Mouse (Mus musculus): Measurements from ENCODE around the gene Kazn. TPM values are rescaled to one million over a fixed set of nuclear protein-coding genes. Genes with fewer than 3 reads are reported as not detected.

Kazn gene
- total RNA-seq, 2 experiments from 2014 or later = 40.3 to 52.8 TPM

DNA sequence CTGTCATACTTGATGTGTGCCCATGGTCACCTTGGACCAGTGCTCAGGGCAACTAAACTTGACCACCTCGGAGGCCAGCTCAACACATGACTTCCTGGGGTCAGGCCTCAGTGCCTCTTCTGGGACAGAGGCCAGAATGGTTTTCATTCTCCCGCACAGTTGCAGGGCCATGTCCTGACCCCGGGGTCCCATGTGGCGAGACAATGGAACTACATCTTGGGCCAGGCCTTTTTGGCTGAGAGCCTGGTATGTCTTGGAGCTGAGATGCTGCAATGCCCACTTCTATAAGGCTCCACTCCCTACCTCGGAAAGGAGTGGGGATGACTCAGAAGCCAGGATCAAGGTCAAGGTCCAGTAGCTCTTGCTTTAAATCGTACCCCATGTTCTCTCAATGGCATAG lies 42.6 kb downstream of the Kazn start:
- DNase-seq (ENCODE audit: low spot score in 2 of 2) = no peak

DNA sequence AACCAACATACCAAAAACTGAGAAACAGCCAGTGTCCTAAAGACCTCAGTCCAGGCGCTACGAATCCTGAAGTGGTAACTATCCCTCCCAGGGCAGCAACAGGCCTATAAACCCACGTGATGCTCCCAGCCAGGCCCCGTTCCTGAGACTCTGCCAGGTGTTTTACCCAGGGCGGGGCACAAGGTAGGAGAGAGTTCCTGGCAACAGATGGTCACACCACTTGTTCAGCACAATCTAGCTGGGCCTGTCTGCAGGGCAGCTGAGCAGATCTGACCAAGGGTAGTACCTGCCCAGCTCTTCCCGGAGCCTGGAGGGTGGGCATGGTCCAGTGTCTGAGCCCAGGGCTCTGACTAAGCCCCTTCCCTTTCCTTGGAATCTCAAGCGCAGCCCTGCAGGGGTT lies 45.4 kb downstream of the Kazn start:
- DNase-seq (ENCODE audit: low spot score in 2 of 2) = no peak

DNA sequence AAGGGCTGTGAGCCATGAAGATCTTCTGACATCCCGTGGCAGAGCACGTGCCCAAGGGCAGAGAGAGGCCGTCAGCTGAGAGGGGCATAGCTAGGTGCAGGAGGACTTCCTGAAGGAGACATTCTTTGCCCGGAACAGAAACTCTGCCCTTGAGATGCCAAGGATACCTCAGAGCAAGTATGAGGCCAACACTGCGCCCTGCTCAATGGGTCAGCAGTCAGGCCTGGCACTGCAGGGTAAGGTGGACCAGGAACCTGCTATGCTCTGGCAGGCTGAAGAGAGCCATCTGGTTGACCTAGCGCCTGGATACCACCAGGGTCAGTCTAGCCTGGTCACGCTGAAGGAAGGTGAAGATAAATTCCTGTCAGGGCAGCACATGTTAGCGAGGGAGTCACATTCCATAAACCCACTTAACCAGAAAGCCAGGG lies 46.0 kb downstream of the Kazn start:
- DNase-seq (ENCODE audit: low spot score in 2 of 2) = no peak

DNA sequence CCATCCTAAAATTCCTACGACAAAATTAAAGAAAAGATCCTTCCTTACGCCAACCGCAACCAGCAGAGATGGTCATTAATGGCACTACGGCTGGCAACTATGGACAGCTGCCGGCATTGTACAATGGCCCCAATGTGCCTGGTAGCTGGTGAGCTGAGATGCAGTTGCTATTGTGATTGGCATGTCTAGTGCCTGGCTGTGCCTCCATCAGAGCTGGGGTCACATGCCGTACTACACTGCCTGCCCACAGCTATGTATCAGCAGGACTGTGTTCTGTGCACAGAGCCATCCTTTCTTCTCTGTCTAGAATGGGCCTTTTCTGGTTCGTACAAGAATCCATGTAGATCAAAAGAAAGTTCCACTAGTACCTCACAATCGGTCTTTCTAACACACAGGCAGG lies 49.2 kb downstream of the Kazn start:
- no peak for DNase-seq (ENCODE audit: low spot score in 2 of 2)

DNA sequence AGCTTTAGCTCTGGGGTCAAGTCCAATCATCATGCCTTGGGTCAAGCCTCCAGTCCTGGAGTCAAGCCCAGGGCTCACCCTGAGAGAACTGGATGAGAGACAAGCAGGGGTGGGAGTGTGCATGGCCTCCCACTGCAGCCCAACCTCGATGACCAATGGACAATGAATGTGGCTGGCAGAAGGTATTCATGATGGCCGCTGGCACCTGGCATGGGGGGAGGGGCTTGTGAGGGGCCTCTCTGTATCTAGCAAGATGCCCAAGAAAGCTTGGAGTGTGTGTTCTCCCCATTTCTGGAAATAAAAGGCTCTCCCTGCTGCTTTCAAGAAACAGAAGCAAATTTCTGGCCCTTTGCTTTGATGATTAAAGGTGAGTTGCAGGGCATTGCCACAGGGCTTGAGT lies 50.7 kb downstream of the Kazn start:
- DNase-seq (ENCODE audit: low spot score in 2 of 2) = no peak

DNA sequence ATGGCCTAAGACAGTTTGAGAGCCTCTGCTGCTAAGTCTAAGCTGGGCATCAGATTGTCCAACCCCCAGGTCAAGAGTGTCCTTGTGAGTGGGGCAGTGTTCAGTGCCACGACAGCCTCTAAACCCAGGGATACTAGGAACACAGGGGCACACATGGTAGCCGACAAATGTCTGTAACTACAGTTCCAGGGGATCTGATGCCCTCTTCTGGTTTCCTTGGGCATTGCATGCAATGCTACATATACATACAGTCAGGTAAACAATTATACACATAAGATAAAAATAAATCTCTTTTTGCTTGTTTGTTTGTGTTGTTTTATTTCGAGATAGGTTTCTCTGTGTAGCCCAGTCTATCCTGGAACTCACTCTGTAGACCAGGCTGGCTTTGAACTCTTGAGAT lies 53.0 kb downstream of the Kazn start:
- no peak for DNase-seq (ENCODE audit: low spot score in 2 of 2)

DNA sequence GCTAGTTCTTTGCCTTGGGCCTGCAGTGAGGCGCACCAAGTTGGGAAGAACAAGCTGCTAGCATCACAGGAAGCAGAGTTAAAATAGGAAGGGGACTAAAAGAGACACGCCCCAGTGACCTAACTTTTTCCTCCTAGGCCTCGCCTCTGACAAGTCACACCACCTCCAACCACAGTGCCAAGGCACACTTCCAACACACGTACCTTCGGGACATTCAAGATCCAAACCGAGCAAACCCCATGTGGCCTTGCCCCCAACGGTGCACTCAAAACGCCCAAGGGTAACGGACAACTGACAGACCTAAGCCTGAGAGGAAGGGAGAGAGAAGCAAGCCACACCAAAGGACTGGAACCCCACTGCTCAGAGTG lies 53.7 kb downstream of the Kazn start:
- DNase-seq (ENCODE audit: low spot score in 2 of 2) = no peak

DNA sequence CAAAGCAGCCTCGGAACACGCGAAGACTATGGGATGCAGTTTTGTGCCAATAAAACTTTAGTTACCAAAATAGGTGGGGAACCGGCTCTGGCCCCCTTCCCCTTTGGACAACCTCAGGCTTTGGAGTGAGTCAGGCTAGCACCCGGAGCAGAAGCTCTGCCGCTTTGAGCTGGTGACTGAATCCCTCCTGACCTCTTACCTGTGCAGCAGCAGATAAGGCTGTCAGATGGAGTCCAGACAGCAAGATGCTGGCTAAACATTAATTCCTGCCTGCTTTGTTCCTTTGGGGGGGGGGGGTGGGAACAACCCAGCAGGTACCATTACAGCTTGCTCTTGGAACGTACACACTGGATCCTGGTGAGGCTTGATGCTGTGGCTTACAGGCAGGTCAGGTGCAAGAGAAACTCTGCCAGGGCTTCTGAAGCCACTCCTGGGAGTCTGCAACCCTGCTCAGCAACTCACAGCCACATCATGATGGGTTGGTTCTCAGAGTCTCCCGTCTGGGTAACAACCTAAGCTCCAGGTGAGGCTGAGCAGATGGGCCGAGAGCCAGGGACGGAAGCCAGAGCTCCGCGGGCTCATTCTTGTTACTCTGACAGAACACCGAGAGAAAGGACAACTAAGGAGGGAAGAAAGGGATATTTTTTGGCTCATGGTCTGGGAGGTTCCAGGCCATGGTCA lies 54.2 kb downstream of the Kazn start:
- DNase-seq (ENCODE audit: low spot score in 2 of 2) = no peak

DNA sequence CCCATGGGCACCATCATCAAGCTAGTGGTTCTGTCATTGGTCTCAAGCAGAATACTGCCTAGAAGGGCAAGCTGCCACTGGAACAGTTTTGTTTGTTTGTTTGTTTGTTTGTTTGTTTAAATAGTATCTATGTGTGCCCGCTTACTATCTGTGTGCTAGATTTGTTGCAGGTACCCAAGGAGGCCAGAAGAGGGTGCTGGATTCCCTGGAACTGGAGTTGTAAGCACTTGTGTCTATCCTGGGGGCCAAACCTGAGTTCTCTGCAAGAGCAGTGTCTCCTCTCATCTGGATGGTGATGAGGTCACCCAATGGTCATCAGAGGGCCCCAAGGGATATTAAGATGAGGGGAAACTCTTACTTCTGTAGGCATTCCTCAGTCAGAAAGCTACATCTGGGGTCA lies 55.6 kb downstream of the Kazn start:
- DNase-seq (ENCODE audit: low spot score in 2 of 2) = no peak

DNA sequence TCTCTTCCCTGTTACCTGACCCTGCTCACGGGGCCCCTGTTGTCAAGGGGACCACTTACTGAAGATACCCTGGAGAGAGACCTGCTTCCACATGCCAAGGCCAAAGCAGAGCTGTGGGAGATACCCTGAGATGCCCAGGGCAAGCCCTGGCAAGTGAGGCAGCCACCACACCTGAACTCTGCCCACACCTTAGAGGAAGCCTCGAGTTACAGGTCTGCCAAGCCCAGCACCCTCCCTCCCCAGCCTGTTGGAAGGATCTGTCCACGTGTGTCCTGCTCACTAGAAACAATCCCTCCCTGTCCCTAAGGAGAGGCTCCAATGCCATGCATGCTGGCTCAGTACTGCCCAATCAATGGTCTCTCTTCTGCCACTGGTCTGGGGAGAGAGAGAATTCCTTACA lies 56.2 kb downstream of the Kazn start:
- no peak for DNase-seq (ENCODE audit: low spot score in 2 of 2)

DNA sequence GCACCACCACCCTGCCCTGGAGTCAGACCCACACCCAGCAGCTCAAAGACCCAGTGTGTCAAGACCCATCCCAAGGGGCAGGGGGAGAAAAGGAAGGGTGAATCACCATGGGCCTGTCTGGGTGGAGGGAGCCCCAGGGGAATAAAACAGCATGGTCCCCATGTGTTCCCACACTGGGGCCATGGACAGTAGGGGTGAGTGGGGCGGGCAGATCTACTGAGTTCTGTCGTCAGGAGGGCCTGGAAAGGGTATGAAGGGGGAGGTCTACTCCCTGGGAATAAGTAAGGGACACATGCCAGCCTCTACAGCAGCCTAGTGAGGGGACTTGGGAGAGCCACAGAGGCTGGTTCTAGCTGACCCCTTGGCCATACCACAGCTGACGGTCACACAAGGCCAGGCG lies 57.6 kb downstream of the Kazn start:
- no peak for DNase-seq (ENCODE audit: low spot score in 2 of 2)

DNA sequence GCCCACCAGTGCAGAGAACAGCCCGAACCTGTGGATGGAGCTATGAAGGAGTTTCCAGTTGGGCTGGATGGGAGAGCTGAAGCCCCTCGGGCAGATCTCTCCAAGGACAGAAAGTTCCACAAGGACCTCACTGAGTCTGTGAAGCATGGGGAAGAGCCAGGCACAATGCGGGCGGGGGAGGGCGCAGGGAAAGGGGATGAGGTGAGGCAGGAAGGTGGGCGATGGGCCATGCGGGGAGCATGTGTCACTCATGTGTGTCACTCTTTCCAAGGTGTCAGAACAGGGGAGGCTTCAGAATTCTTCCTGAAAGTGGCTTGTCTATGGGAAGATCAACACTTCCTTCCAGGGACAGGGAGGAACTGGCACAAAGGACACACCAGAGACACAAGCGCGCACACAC lies 58.3 kb downstream of the Kazn start:
- no peak for DNase-seq (ENCODE audit: low spot score in 2 of 2)

DNA sequence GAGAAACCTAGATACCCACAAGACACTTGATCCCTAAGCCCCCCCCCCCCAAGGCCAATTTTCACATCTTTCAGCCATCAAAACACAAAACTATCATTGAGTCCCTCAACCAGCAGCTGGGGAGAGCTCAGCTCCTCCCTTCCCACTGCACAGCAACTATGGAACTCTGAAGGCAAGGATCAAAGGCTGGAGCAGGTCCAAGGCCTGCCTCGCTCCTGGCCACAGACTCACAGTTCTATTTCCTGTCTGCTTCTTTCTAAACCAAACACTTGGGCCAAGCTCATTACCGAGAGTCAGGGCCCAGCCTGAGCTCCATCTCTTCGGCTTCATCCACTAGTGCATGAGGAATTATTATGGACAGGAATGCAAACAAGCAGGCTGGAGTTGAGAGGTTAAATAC lies 58.9 kb downstream of the Kazn start:
- peak; percentile 66 to 74 for DNase-seq (ENCODE audit: low spot score in 2 of 2)

DNA sequence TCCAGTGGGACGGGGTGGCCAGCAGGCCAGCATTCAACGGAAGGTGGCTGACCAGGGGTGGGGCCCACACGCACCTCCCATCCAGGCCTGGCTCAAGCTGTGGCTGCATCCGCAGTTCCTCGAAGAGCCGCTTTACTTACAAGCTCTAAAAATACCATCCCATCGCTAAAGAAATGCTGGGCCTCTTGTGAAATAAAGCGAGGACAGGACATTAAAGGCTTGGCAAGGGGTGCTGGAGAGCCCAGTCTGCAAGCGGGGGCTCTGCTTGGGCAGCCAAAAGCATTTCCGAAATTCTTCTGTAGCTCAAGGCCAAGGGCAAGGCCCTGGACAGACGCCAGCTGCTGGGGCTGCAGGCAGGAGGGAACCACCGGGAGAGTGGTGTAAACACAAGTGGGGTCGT lies 59.7 kb downstream of the Kazn start:
- DNase-seq (ENCODE audit: low spot score in 2 of 2) = peak; percentile 55 to 64

DNA sequence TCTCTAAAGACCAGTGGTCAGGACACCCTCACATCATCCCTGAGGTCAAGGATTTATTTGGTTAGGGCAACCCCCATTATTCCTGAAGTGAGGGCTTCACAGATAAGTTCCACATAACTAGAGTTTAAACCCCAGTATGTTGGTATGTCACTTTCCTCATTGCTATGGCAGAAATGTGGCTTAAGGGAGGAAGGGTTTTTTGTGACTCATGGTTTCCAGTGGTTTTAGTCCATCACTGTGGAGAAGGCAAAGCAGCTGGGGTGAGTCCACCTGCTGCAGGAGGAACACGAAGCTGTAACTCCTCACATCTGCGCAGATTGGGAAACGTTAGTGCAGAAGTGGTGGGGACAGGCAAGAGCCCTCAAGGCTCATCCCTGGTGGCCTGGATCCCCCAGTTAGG lies 62.5 kb downstream of the Kazn start:
- no peak for DNase-seq (ENCODE audit: low spot score in 2 of 2)

DNA sequence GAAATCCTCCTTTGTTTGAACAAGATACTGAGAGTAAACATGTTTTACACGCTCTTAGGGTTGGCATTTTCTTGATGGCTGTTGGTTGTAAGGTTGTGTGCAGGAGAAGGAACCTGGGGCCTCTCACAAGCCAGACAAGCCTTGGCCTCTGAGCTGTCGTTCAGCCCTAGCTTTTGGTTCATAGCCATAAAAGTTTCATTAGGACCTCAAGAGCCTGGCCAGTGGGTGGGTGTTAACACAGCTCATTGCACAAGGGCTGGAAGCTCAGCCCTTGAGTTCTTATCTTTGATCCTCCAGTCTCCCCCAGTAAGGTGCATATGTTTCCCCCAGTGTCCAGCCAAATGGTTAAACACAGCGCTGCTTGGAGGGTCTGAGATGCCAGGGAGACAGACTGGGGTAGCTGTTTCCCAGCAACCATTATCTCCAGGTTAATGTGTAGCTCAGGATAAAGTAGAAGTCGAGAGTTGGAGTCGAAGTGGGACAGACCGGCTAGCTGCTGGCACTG lies 65.2 kb downstream of the Kazn start:
- no peak for DNase-seq (ENCODE audit: low spot score in 2 of 2)

DNA sequence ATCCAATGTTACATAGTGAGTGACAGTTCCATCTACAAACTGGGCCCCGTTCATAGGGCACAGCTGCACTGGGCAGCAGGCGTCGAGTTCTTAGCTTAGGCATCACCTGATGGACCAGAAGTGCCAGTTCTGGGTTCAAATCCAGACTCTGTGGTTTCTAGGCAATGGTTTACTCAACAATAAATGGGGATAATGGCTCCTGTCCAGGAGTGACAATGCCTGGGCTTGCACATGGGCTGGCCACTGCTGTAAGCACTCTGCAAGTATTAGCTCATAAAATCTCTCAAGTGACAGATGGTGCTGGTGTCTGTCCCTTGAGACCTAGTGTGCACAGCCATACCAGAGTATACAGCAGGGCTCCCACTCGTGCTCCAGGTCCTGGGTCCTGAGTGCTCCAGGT lies 66.3 kb downstream of the Kazn start:
- no peak for DNase-seq (ENCODE audit: low spot score in 2 of 2)

DNA sequence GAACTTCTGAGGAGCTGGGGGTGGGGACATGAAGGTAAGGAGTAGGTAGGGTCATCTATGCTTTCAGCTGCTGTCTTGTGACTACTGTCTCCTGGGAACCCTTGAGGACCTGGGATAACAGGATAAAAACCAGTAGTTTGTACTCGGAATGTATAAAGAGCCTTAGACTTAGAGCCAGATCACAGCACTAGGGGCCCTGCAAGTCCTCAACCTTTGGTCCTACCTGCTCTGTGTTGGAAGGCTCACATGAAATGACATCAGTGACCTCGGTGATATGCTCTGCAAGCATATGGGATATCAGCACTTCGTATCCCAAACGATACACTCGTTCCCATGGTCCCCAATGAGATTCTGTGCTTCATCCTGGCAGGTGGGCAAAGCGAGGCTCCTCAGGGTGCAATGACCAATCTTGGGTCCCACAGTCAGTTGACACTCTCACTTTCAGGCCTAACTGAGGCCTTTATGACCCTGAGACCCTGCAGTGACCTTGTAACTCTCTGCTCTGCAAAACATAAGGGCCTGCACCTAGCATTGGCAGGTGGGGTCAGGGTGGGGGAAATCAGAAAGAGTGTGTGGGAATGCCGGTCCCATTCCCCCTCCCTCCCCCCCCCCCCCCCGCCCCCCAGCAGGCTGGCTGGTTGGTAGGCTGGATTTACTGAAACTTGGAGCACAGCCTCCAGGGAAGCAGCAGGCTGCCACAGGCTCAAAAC lies 67.3 kb downstream of the Kazn start:
- no peak for DNase-seq (ENCODE audit: low spot score in 2 of 2)

DNA sequence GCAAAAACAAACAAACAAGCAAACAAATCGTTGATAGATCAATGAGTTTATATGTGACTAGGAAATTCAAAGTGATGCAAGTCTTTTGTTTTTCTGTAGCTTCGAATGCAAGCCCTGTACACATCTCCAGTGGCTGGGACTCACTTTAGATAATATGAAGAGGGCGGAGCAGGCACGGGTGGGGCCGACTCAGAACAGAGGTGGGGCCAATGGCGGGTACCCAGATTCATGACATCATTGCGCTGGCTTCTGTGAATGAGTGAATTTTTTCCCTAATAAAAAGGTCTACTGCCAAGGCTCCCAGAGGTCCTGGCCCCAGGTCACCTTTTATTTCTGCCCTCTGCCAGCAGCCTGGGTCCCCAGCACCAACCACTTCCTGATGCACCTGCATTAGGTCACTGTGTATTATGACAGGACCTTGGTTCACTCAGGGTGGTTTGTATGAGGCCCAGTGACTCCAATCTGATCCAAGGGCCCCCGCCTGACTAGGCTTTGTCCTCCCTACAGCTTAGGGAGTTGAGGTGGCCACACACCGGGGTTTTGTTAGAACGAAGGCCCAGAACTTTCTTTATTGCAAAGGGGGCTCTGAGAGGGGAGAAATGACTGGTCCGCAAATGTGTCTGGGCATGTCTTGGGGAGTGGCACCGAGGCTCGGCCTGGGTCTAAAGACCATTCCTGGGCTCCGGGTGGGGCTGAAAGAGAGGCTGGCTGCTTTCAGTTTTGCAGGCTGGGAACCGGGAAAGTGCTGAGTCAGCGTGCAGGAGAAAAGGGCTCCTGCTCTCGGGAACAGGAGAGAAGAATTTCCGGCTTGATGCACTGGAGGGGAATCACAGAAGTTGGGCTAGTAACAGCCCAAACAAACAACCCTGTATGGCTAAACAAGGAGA lies 68.1 kb downstream of the Kazn start:
- DNase-seq (ENCODE audit: low spot score in 2 of 2) = no peak

DNA sequence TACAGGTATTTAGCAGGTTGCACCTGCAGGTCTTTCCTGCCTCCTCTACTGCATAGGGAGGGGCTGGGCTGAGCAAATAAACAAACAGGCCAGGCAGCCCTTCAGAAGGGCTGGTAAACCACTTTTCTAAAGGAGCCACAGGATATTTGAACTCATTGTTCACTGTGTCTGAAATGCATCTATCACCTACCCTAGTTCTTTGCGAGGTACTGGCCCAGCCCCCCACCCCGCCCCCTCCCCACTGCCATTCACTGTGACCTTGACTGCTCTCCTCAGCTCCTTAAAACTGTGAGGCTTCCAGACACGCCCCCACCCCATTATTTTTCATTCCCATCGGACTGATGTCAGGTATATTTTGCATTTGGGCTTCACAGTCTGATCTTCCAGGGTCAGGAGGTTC lies 69.6 kb downstream of the Kazn start:
- no peak for DNase-seq (ENCODE audit: low spot score in 2 of 2)

DNA sequence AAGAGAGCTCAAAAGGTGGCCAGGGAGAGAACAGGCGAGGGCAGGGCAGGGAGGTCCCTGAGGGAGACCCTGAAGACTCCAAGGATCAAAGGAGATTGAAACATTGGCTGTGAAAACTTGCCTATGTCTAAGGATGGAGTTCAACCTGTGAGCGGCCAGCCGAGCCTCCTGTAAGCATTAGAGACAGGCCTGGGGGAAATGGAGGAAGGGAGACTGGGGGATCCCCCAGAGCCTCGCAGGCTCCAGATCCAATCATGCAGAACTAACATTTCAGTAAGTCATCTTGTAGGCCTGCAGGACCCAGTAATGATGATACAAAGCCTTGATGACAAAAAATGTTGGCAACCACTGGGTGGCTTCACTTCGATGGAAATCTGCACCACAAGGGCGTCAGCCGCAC lies 70.8 kb downstream of the Kazn start:
- no peak for DNase-seq (ENCODE audit: low spot score in 2 of 2)

All from layer of hippocampus, postnatal 10 days (tissue).